Comparison of ENCODE assay signal across 8 mouse cellular contexts in the genomic region with DNA sequence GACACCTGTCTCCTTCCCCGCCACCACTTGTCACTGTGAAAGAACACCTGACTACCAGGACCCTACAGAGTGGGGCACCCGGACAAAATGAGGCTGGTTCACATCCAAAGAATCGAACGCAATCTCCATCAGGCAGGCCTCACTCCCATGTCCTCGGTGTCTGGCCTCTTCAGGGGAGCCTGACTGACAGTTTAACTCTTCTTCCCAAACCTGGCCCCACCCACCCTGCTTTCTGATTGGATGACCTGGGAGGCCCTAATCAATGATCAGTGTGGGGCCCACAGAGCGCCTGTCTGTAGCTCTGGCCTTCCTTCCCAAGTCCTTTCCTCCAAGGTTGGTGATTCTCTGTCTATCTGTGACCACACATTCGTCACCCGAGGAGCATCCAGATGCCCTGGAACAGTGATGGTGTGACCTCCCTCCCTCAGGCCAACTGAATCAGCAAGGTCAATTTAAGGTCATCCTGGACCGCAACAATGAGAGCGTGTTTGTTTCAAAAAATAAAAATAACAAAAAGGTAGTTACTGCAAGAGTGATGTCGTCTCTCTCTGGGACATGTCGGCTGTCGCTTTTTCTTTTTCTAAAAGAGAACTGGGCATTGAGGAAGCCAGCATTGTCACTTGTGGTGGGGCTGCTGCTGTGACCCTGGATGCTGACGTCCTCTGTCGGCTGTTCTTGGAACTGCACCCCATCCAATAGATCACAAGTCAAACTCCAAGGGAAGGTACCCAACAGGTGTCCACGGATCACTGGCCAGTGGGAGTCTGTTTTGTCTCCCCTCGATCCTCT. TPM values are rescaled to one million over a fixed set of nuclear protein-coding genes. Genes with fewer than 3 reads are reported as not detected.
A peak's percentile ranks its signal among the peaks of the same experiment; 100 is the strongest.
DNase-seq lines count a peak whose midpoint lies in the region; ATAC-seq and TF ChIP-seq lines count a peak whose summit lies in the region.
"Had no signal": no experiment of that assay in that cellular context is flagged by ENCODE, and none has a peak within 500 bp of the region (broad histone marks: within the 10 kb centered on the region; RNA-seq: fewer than 3 reads in every experiment).

No protein-coding gene starts in this region.

- H3K27ac ChIP-seq in layer of hippocampus, adult 2 months: no peak overlapping the region
- H3K27ac ChIP-seq: neural tube, embryonic 12.5 days had no signal

- H3K4me3 ChIP-seq in layer of hippocampus, adult 2 months: no peak overlapping the region
- H3K4me3 ChIP-seq: neural tube, embryonic 12.5 days had no signal

- DNase-seq in layer of hippocampus, adult 2 months (ENCODE audit: low spot score in 2 of 2): no peak
- DNase-seq in layer of hippocampus, adult 18-20 months (ENCODE audit: low spot score in 2 of 2): no peak
- peak; percentile 39 for DNase-seq in MN1 (ENCODE audit: low spot score)
- peak; percentile 58 for DNase-seq in embryo, embryonic 11 days
- DNase-seq in adrenal gland, postnatal 10 days: no peak
- DNase-seq in lung, postnatal 36 days: no peak

- peak; percentile 55 for ATAC-seq in megakaryocyte progenitor cell, adult 5-6 weeks (replicated peaks; ENCODE audit: poor library complexity)

- peak; percentile 59 for TF ChIP-seq CTCF in layer of hippocampus, adult 2 months (conservative IDR thresholded peaks at IDR 0.05)

RNA-seq across cellular contexts. Expression of a gene that starts 28.7 kb away (rescaled TPM):
- total RNA-seq in layer of hippocampus, adult 2 months (2021): 10 to 100 TPM; 86.8 to 92.0 TPM
- 10 to 100 TPM; 82.1 to 93.6 TPM for total RNA-seq in layer of hippocampus, adult 18-20 months (2021)
- 186 and 238 TPM in 2 replicates for total RNA-seq in megakaryocyte progenitor cell, adult 5-6 weeks (2015)
- 247 and 275 TPM in 2 replicates for total RNA-seq in megakaryocyte progenitor cell, adult 5-6 weeks (2017)
- 100 to 1,000 TPM; 117 to 134 TPM for total RNA-seq in adrenal gland, postnatal 10 days (2021)

Comparison
In these comparisons a context has a peak if more than half of its experiments do, and no peak if none do; other contexts are left out.
1. DNase-seq: peak in MN1 (single experiment) and embryo, embryonic 11 days (single experiment); none in layer of hippocampus, adult 2 months (0 of 2), layer of hippocampus, adult 18-20 months (0 of 2), adrenal gland, postnatal 10 days (single experiment) and lung, postnatal 36 days (single experiment).